ENCODE assay signal across 1 mouse cellular context in genomic region chr9:44768029-44768394, GRCm38 (mm10).
TF ChIP-seq lines count a peak whose summit lies in the region.

No protein-coding gene starts in this region.

TF ChIP-seq in MEL, 35 proteins besides CTCF, POLR2A, EP300 and RAD21:
- peak; percentile 5; the same call in 1 of the 2 replicates for TF ChIP-seq ZNF384 (IDR thresholded peaks at IDR 0.05; ENCODE audit: low read depth, low read length)
- TF ChIP-seq TBP (IDR thresholded peaks at IDR 0.05; ENCODE audit: low read depth, low read length) = peak; percentile 85
- peak; percentile 60; the same call in 1 of the 2 replicates for TF ChIP-seq MYC (IDR thresholded peaks at IDR 0.05; ENCODE audit: low read depth, low read length)
